Mouse (Mus musculus): ENCODE results near the gene Ints3.

GRCm38 (mm10) chr3:90357959-90358358 lies 75.5 kb downstream of the Ints3 start:
- no peak for TF ChIP-seq CTCF (IDR thresholded peaks at IDR 0.05; ENCODE audit: low read depth, low read length)
- TF ChIP-seq POLR2A (IDR thresholded peaks at IDR 0.05; ENCODE audit: borderline replicate concordance, low read depth, low read length) = no peak
